Mouse (Mus musculus): ENCODE measurements around the gene Col5a2.

GRCm38 (mm10) chr1:45502241-45502741, 791 bp downstream of the Col5a2 start:
- TF ChIP-seq POLR2A (IDR thresholded peaks at IDR 0.05; ENCODE audit: low read depth, low read length) (no peak), USF1 (IDR thresholded peaks at IDR 0.05; ENCODE audit: low read depth, low read length) (no peak), CTCF (conservative IDR thresholded peaks at IDR 0.05 in 1 of 2, IDR thresholded peaks at IDR 0.05 in 1 of 2; ENCODE audit: low read depth in 2 of 2, low read length in 2 of 2) (no peak)
